Mouse (Mus musculus) megakaryocyte-erythroid progenitor cell, adult 5-6 weeks (primary cell): Measurements from ENCODE around the gene Fgf4. TPM values are rescaled to one million over a fixed set of nuclear protein-coding genes. Genes with fewer than 3 reads are reported as not detected.
"Not testable (repeated sequence)": the region's sequence is repeated elsewhere in the genome, so short reads cannot be mapped to it uniquely, and the experiment has no call there.

ENCODE experiments used
- ATAC-seq: replicated peaks from 2 replicates; pipeline ENCODE4 v1.8.0; 2016; ENCODE audit warnings: mild to moderate bottlenecking, inconsistent platforms; ENCODE audit not compliant: severe bottlenecking, poor library complexity, low FRiP score, low TSS enrichment
- total RNA-seq, 2 experiments: library from RNA; stranded (forward) in 1 of 2; stranded (reverse) in 1 of 2; fragments of 200-1000, 215-1000 nt in 1 of 2; fragments of >200 nt in 1 of 2; fragmentation: Nextera tagmentation in 1 of 2; gene quantifications; 2 replicates each; pipeline ENCODE4 v1.2.3; 2014 to 2017

Fgf4 gene
- total RNA-seq, 2 experiments from 2014 or later: not detected

GRCm38 (mm10) chr7:144898506-144898905 is 51.3 kb downstream of the Fgf4 start:
- no peak for ATAC-seq

- ATAC-seq: not testable (repeated sequence)
Measured at GRCm38 (mm10) chr7:144905514-144905913, 58.3 kb downstream of the Fgf4 start.

- ATAC-seq: peak; percentile 82
Measured at GRCm38 (mm10) chr7:144906708-144907397, 59.7 kb downstream of the Fgf4 start.

- ATAC-seq: peak; percentile 86
Measured at GRCm38 (mm10) chr7:144907793-144908192, 60.6 kb downstream of the Fgf4 start.

GRCm38 (mm10) chr7:144908705-144909104 is 61.5 kb downstream of the Fgf4 start:
- no peak for ATAC-seq

- ATAC-seq: no peak
Measured at GRCm38 (mm10) chr7:144911121-144911520, 64.0 kb downstream of the Fgf4 start.

GRCm38 (mm10) chr7:144912897-144913296 is 65.7 kb downstream of the Fgf4 start:
- ATAC-seq: no peak

- ATAC-seq: peak; percentile 86
Measured at GRCm38 (mm10) chr7:144914296-144914947, 67.3 kb downstream of the Fgf4 start.

Other genes starting within 250 kb of the Fgf4 start
- 1.4 TPM in 1 of 2 replicates, not detected in the other for gene Ano1, start 95.4 kb upstream of the Fgf4 start, total RNA-seq (2014; fragmentation: Nextera tagmentation)
- not detected in 2 replicates for gene Ano1, start 95.4 kb upstream of the Fgf4 start, total RNA-seq (2017)
- gene Fgf3, start 9.3 kb upstream of the Fgf4 start, total RNA-seq (2014; fragmentation: Nextera tagmentation): 3.3 TPM in 1 of 2 replicates, not detected in the other
- gene Fgf3, start 9.3 kb upstream of the Fgf4 start, total RNA-seq (2017): 0.52 and 1.8 TPM in 2 replicates
- not detected in 2 replicates for gene Fgf15, start 49.2 kb downstream of the Fgf4 start, total RNA-seq (2014; fragmentation: Nextera tagmentation)
- gene Fgf15, start 49.2 kb downstream of the Fgf4 start, total RNA-seq (2017): 0.52 and 0.88 TPM in 2 replicates
- 21.0 and 40.2 TPM in 2 replicates for gene LTO1, start 67.7 kb downstream of the Fgf4 start, total RNA-seq (2014; fragmentation: Nextera tagmentation)
- gene LTO1, start 67.7 kb downstream of the Fgf4 start, total RNA-seq (2017): 27.1 and 30.4 TPM in 2 replicates
- gene Ccnd1, start 92.6 kb downstream of the Fgf4 start, total RNA-seq (2014; fragmentation: Nextera tagmentation): 3.8 and 5.3 TPM in 2 replicates
- gene Ccnd1, start 92.6 kb downstream of the Fgf4 start, total RNA-seq (2017): 5.9 and 6.7 TPM in 2 replicates